Mouse (Mus musculus) testis, adult 2 months (tissue): ENCODE results near the gene Slc19a3.

Experiments used
- CTCF ChIP-seq: fragments of 200-500 bp; IDR thresholded peaks from 2 replicates; pipeline ENCODE4 v1.5.1; 2012; ENCODE audit warnings: low read depth, mild to moderate bottlenecking, inconsistent platforms, low read length, moderate library complexity; ENCODE audit not compliant: control insufficient read depth, insufficient read depth, insufficient replicate concordance
- POLR2A ChIP-seq: fragments of 200-500 bp; IDR thresholded peaks from 2 replicates; pipeline ENCODE4 v1.6.1; 2012; ENCODE audit warnings: low read depth, mild to moderate bottlenecking, inconsistent platforms, low read length, moderate library complexity; ENCODE audit not compliant: control insufficient read depth

- TF ChIP-seq CTCF: no peak
- TF ChIP-seq POLR2A: no peak
Measured at GRCm38 (mm10) chr1:82986738-82987137, 51.5 kb downstream of the Slc19a3 start.
